Mouse (Mus musculus) megakaryocyte progenitor cell, adult 5-6 weeks (primary cell): ENCODE results near the gene Map9. TPM values are rescaled to one million over a fixed set of nuclear protein-coding genes. Genes with fewer than 3 reads are reported as not detected.
"Not testable (repeated sequence)": the region's sequence is repeated elsewhere in the genome, so short reads cannot be mapped to it uniquely, and the experiment has no call there.

Experiments used
- ATAC-seq: replicated peaks from 2 replicates; pipeline ENCODE4 v1.8.0; 2016; ENCODE audit warnings: mild to moderate bottlenecking, moderate TSS enrichment, inconsistent platforms; ENCODE audit not compliant: poor library complexity
- total RNA-seq, 2 experiments: library from RNA; stranded (forward) in 1 of 2; stranded (reverse) in 1 of 2; fragments of 157-497, 149-512 nt in 1 of 2; fragments of 200-1000 nt in 1 of 2; gene quantifications; 2 replicates each; pipeline versions ENCODE4 v1.2.3 to v1.2.4; 2015 to 2017

The Map9 gene
- total RNA-seq, 2 experiments from 2014 or later: 0.29 to 0.69 TPM

DNA sequence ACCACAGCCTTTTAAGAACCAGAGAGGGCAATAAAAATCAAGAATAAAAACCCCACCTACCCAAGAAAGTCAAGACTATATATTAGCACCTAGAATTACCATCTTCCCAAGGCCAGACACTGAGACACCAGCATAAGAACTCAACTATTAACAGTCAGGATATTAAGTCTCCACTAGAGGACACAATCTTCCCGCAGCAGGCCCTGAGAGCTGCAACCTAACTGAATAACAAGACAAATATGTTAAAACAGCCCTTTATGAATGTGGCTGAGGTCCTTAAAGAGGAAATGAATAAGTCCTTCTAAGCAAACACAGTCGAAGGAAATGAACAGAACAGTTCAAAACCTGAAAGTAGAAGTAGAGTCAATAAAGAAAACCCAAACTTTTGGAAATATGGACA, 49.6 kb downstream of the Map9 start:
- no peak for ATAC-seq

DNA sequence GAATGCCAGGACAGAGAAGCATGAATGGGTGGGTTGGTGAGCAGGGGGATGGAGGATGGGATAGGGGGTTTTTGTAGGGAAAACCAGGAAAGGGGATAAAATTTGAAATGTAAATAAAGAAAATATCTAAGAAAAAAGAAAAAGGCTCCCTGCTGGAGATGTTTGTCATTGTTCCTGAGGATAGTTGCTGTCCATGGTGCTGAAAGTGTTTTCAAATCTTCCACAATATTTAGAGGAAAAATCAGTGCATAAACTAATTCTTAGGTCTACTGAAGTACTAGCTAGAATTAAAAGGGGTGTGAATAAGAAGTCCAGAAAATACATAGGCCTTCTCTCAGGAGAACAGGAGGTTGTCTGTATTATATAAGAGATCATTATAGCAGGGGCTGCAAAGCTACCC, 54.6 kb downstream of the Map9 start:
- ATAC-seq: no peak

DNA sequence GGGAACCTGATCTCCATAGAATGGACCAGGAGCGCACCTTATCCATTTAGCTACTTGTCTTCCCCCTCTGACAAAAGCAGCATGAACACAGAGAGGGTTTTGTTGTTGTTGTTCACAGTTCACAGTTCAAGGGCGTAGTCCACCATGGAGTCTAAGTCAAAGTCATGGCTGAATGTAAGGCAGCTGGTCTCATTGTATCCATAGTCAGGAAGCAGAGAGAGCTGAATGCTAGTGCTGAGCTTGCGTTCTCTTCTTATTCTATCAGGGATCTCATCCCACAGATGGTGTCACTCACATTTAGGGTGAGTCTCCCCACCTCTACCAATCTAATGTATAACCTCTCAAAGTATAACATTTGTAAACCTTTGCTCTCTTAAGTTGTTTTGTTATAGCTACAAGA, 60.1 kb downstream of the Map9 start:
- ATAC-seq: no peak

DNA sequence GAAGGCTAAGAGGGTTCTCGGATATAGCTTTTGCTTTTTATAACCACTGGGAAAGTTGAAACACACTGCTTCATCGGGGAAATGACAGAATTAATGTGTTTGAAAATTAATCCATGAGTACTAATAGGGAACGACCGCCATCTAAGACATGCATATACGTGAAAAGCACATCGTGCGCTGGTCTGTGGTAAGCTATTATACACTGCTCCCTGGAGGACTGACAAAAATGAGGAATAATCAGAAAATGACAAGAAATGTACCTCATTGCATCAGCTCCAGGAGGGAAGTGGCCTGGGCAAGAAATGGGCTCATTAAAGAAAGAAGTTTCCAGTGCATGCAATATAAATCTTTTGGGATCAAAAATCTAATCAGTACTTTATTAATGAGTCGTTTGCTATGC, 77.5 kb downstream of the Map9 start:
- no peak for ATAC-seq

DNA sequence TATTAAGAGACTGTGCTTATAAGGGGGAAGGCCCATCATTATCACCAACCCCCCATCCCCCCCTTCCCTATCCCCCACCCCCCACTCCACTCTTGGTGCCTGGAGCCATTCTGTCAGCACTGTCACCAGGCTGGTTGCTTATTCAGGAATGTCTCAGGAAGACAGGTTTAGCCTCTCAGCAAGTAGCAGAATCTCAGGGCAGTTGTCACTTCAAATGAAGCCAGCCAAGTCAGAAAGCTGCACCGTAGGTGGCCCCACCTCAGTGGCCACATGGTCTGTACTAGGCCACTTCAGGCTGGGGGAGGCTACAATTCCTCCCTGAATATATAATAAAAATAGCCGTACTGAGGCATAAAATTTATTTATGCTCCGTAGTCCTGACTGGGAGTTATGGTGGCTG, 83.1 kb downstream of the Map9 start:
- ATAC-seq: no peak

DNA sequence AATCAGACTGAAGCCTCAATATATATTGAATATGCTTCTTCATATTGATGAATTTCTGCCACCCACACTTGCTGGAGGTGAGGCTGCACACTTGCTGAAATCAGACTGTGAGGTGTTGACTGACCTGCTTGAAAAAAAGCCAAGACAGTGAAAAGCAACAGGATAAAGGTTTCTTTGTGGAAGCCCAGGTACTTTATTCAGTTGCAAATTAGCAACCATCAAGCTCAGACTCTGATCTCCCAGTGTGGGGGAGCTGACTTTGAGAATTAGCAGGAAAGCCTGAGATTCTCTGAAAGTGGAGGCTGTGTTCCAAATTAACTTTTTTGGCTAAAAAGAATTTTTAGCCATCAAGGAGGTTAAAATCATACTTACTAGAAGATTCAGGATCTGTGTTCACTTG, 83.8 kb downstream of the Map9 start:
- not testable (repeated sequence) for ATAC-seq

Other genes with a start within 250 kb of the Map9 start
- gene Gucy1a1, start 212.3 kb upstream of the Map9 start, total RNA-seq (2015): 0.17 TPM in 1 of 2 replicates, not detected in the other
- gene Gucy1a1, start 212.3 kb upstream of the Map9 start, total RNA-seq (2017): 4.1 TPM in 1 of 2 replicates, not detected in the other
- gene Npy2r, start 190.0 kb downstream of the Map9 start, total RNA-seq (2015): not detected in 2 replicates
- gene Npy2r, start 190.0 kb downstream of the Map9 start, total RNA-seq (2017): not detected in 2 replicates